Mouse (Mus musculus): ENCODE results near the gene Shprh.
"Not testable (repeated sequence)": the region's sequence is repeated elsewhere in the genome, so short reads cannot be mapped to it uniquely, and the experiment has no call there.

- TF ChIP-seq POLR2A, CTCF (IDR thresholded peaks at IDR 0.05; ENCODE audit: extremely low read depth, insufficient read depth, low read length): not testable (repeated sequence)
These were observed 93.8 kb downstream of the Shprh start for GRCm38 (mm10) chr10:11242988-11243387.
